Mouse (Mus musculus) embryonic facial prominence, embryonic 11.5 days (tissue): ENCODE measurements around the gene Spz1. TPM values are rescaled to one million over a fixed set of nuclear protein-coding genes. Genes with fewer than 3 reads are reported as not detected.
A peak's percentile ranks its signal among the peaks of the same experiment; 100 is the strongest.

Source experiments
- ATAC-seq: fragments of 200-750 bp; cut with Nextera tagmentation; replicated peaks from 2 replicates; pipeline ENCODE4 v1.8.0; 2017; ENCODE audit warnings: low read depth; ENCODE audit not compliant: insufficient number of reproducible peaks, low FRiP score, low TSS enrichment
- DNase-seq: peaks from one replicate; pipeline ENCODE4 v3.0.0-alpha.2; 2015; ENCODE audit warnings: low spot score
- H3K27ac ChIP-seq: fragments of 300-500 bp; sonication (generic); replicated peaks from 2 replicates; pipeline ENCODE4 v1.5.1; 2014; ENCODE audit warnings: mild to moderate bottlenecking, low read depth, low read length, control low read depth
- H3K27me3 ChIP-seq: fragments of 300-500 bp; sonication (generic); 2 replicates; pipeline ENCODE4 v1.6.1; 2014; ENCODE audit warnings: mild to moderate bottlenecking, low read length, moderate library complexity, mixed read lengths; ENCODE audit not compliant: control insufficient read depth, insufficient read depth
- H3K36me3 ChIP-seq: fragments of 300-500 bp; sonication (generic); replicated peaks from 2 replicates; pipeline ENCODE4 v1.6.1; 2014; ENCODE audit warnings: low read depth, mild to moderate bottlenecking, low read length, moderate library complexity, mixed read lengths; ENCODE audit not compliant: control insufficient read depth, insufficient read depth
- H3K4me1 ChIP-seq: fragments of 300-500 bp; sonication (generic); 2 replicates; pipeline ENCODE4 v1.6.1; 2014; ENCODE audit warnings: low read length, mixed read lengths; ENCODE audit not compliant: control insufficient read depth, insufficient read depth
- H3K4me2 ChIP-seq: fragments of 300-500 bp; sonication (generic); 2 replicates; pipeline ENCODE4 v1.6.1; 2014; ENCODE audit warnings: low read depth, mild to moderate bottlenecking, control low read depth, low read length, moderate library complexity
- H3K4me3 ChIP-seq: fragments of 300-500 bp; sonication (generic); 2 replicates; pipeline ENCODE4 v1.5.1; 2014; ENCODE audit warnings: low read depth, low read length, control low read depth
- H3K9ac ChIP-seq: fragments of 300-500 bp; sonication (generic); replicated peaks from 2 replicates; pipeline ENCODE4 v1.6.1; 2014; ENCODE audit warnings: mild to moderate bottlenecking, control low read depth, low read length
- H3K9me3 ChIP-seq: fragments of 300-500 bp; sonication (generic); replicated peaks from 2 replicates; pipeline ENCODE4 v1.6.1; 2016; ENCODE audit warnings: mild to moderate bottlenecking, low read length, inconsistent platforms, mixed read lengths; ENCODE audit not compliant: control insufficient read depth
- WGBS: fragments of 180-500 bp; shearing (Covaris S2); extraction: QIAGEN DNeasy Blood & Tissue Kit; methylation state at CpG from one replicate; pipeline ENCODE4 v1.1.7; 2014; 5-methylcytosine and 5-hydroxymethylcytosine counted together
- polyA plus RNA-seq: library from polyadenylated mRNA; unstranded; fragments of >200 nt; fragmentation: Nextera tagmentation; extraction: Ambion mirVana; gene quantifications from 2 replicates; pipeline ENCODE4 v1.2.1, GENCODE M21; 2014

Gene Spz1
- polyA plus RNA-seq, 1 experiment from 2014 or later: not detected

DNA sequence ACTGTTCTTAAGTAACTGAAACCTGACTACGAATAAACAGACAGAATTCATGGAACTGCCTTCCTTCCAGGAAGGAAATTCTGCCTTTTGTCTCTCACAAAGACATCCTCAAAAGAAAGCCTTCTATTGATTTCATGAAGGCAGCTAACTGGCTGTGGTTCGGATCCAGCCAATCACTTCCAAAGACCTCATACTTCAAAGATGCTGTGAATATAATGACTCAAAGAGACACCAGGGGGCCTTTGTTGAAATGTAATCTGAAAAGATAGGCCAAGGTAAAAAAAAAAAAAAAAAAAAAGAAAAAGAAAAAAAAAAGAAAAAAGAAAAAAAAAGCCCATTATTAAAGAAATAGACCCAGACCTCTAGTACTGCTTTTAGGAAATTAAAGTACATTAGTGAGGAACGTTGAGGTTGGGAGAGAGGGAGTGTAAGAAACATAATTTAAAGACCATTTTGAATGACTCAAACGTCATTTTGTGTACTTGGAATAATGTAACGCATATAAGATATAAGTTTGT lies 16.4 kb upstream of the Spz1 start:
- no peak overlapping the region for H3K4me3 ChIP-seq
- no peaks in the 10 kb centered on the region for H3K36me3 ChIP-seq
- no peak overlapping the region for H3K9ac ChIP-seq
- H3K4me2 ChIP-seq: no peak overlapping the region
- ATAC-seq: no peak
- H3K9me3 ChIP-seq: no peaks in the 10 kb centered on the region
- H3K27me3 ChIP-seq: no peaks in the 10 kb centered on the region
- WGBS: 68% methylated on average over 5 of the region's 5 CpGs
- DNase-seq: peak; percentile 15
- no peaks in the 10 kb centered on the region; the same call in 1 of the 2 replicates for H3K4me1 ChIP-seq
- H3K27ac ChIP-seq: no peak overlapping the region

DNA sequence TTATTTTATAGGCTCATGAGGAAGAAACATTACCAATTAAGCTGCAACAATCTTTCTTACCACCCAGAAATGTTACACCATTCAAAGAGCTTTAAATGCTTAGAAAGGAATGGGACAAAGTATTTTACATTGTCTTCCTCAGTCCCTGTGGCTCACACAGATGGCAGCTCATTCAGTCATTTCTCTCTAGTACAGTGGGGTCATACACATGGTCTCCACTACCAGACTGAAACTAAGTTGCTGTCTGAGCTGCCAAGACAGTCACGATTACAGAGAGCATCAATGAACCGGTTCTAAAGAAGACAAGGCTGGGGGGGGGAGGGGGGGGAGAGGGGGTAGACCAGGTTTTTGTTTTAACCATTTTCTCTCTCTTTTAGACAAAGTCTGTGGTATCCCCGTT lies 15.3 kb upstream of the Spz1 start:
- no peak overlapping the region for H3K4me3 ChIP-seq
- no peaks in the 10 kb centered on the region for H3K27me3 ChIP-seq
- no peak overlapping the region for H3K9ac ChIP-seq
- no peak overlapping the region for H3K27ac ChIP-seq
- DNase-seq (no peak), ATAC-seq (no peak)
- H3K4me1 ChIP-seq: no peaks in the 10 kb centered on the region; the same call in 1 of the 2 replicates
- H3K36me3 ChIP-seq: no peaks in the 10 kb centered on the region
- WGBS: 57% methylated on average over 3 of the region's 3 CpGs
- H3K9me3 ChIP-seq: no peaks in the 10 kb centered on the region
- no peak overlapping the region for H3K4me2 ChIP-seq

DNA sequence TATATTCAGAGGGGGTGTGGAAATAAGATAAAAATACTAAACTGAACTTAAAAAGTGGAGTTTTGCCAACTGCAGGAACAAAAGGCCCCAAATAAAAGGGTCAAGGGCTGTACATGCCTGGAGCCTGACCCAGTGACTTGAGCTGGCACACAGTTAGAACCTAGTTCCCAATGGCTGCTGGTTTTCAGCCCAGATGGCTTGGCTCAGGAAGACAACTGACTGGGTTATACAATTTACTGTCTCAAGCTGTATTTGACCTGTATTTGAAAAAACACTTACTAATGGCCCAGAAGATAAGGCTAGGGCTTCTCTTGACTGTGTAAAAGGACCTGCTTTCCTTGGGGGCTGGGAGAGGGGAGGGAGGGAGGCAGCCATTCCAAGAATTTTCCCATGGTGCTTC lies 13.3 kb upstream of the Spz1 start:
- Histone ChIP-seq H3K36me3 (no peaks in the 10 kb centered on the region), H3K4me3 (no peak overlapping the region), H3K4me2 (no peak overlapping the region), H3K9me3 (no peaks in the 10 kb centered on the region), H3K27ac (no peak overlapping the region), H3K27me3 (no peaks in the 10 kb centered on the region), H3K4me1 (no peaks in the 10 kb centered on the region; the same call in 1 of the 2 replicates), H3K9ac (no peak overlapping the region)
- DNase-seq (no peak), ATAC-seq (no peak)

DNA sequence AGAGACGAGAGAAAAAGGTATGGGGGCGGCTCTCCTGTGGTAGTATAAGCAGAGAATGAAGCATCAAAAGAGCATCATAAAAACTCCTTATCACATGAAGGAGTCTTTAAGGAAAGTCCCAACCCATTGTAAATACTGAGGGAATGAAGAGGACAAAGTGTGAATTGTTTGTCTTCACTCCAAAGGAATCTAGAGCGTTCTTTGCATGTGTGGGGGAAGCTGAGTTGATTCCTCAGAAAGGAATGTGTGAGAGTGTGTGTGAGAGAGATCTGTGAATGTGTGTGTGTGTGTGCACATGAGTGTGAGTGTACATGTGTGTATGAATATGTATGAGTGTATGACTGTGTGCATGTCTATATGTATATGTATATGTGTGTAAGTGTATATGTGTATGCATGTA lies 12.7 kb upstream of the Spz1 start:
- H3K9ac ChIP-seq: no peak overlapping the region
- DNase-seq: no peak
- H3K4me3 ChIP-seq: no peak overlapping the region
- WGBS: 62% methylated on average over 3 of the region's 3 CpGs
- ATAC-seq: no peak
- H3K4me2 ChIP-seq: no peak overlapping the region
- H3K9me3 ChIP-seq: no peaks in the 10 kb centered on the region
- no peaks in the 10 kb centered on the region for H3K27me3 ChIP-seq
- no peak overlapping the region for H3K27ac ChIP-seq
- no peaks in the 10 kb centered on the region for H3K36me3 ChIP-seq
- H3K4me1 ChIP-seq: no peaks in the 10 kb centered on the region; the same call in 1 of the 2 replicates

DNA sequence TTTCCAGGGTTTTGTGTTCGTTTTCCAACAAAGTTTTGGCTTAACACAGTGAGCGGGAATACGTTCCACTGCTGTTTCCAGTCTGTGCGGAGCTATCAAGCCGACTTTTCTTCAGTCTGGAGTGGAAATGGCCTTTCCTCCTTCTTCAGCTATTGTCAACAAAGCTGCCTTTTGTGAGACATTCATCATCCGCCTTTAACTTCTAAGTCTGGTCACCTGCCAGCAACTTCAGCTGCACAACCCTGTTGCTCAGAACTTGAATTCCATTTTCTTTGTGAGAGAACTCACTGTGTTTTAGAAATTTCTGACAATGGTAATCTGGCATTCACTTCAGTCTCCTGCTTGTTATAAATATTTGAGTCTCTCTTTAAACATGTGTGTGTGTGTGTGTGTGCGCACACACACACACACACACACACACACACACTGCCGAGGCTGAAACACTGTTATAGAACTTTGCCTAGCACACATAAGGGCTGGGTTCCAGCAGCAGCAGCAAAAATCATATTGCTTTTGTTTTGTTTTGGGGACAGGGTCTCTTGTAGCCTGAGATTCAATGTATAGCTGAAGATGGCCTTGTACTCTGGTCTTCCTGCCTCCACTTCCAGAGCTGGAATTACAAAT lies 8.2 kb upstream of the Spz1 start:
- Histone ChIP-seq H3K4me1 (no peaks in the 10 kb centered on the region; the same call in 1 of the 2 replicates), H3K27me3 (no peaks in the 10 kb centered on the region), H3K27ac (no peak overlapping the region), H3K4me3 (no peak overlapping the region), H3K9me3 (no peaks in the 10 kb centered on the region), H3K4me2 (no peak overlapping the region), H3K9ac (no peak overlapping the region), H3K36me3 (no peaks in the 10 kb centered on the region)
- WGBS: 87% methylated on average over 8 of the region's 8 CpGs
- no peak for ATAC-seq
- DNase-seq: no peak

DNA sequence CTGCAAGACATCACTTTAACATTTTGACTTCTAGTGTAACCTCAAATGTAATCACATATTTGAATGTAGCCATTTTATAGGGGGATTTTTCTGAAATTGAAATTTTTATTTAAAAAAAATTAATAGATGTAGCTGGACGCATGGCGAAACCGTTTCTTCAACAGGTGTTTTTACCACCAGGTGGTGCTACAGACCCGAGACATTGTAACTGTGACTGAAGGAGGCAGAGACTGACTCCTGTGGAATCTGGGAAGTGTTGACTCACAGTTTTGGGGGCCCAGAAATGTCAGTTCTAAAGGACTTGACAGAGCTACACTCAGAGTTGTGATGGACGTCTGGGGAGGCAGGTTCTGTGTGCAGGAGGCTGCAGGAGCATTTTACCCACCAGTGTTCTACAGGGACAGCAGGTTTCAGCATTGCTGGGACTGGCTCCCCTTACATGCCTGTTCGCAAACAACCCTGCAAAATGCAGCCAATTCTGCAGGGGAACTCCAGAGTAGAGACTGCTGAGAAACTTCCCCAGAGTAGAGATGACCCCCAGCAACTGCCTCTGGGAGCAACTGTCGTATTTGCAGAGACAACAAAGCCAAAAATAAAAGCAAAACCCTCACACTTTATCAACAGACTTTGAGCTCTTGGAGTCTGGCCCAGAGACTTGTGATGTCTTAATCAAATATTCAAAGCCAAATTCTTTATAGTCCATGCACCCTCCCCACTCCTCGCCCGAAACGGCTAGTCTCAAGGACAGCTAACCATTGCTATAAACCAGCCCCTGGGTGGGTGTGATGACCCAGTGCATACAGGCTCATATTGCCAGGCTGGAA lies 4.5 kb upstream of the Spz1 start:
- H3K4me2 ChIP-seq: no peak overlapping the region
- no peak for ATAC-seq
- H3K4me3 ChIP-seq: no peak overlapping the region
- peak; percentile 84 for DNase-seq
- 41% methylated on average over 10 of the region's 10 CpGs for WGBS
- no peak overlapping the region for H3K27ac ChIP-seq
- no peaks in the 10 kb centered on the region for H3K36me3 ChIP-seq
- no peak overlapping the region for H3K9ac ChIP-seq
- no peaks in the 10 kb centered on the region for H3K27me3 ChIP-seq
- no peaks in the 10 kb centered on the region for H3K4me1 ChIP-seq
- no peaks in the 10 kb centered on the region for H3K9me3 ChIP-seq

DNA sequence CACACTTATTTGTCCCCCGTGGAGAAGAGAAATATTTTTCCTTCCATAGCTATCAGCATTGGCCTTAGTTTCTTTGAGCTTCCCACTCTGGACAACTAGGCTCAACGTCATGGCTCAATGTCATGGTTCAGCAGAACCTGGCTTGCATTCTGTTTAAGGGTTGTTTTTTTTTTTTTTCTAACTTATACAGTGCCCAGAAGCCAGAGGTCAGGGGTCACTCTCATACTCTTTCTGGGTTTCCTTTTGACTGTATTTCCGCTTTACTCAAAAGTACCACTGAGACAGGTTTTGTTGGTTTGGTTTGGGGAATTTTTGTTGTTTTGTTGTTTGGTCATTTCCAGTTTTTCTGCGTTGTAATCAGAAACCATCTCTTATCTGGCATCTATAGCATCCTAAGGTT lies 2.2 kb upstream of the Spz1 start:
- no peak overlapping the region for H3K4me3 ChIP-seq
- H3K4me2 ChIP-seq: no peak overlapping the region
- no peak for DNase-seq
- H3K36me3 ChIP-seq: no peaks in the 10 kb centered on the region
- no peak for ATAC-seq
- H3K4me1 ChIP-seq: no peaks in the 10 kb centered on the region
- no peaks in the 10 kb centered on the region for H3K27me3 ChIP-seq
- H3K9ac ChIP-seq: no peak overlapping the region
- 75% methylated on average over 4 of the region's 4 CpGs for WGBS
- H3K27ac ChIP-seq: no peak overlapping the region
- H3K9me3 ChIP-seq: no peaks in the 10 kb centered on the region

DNA sequence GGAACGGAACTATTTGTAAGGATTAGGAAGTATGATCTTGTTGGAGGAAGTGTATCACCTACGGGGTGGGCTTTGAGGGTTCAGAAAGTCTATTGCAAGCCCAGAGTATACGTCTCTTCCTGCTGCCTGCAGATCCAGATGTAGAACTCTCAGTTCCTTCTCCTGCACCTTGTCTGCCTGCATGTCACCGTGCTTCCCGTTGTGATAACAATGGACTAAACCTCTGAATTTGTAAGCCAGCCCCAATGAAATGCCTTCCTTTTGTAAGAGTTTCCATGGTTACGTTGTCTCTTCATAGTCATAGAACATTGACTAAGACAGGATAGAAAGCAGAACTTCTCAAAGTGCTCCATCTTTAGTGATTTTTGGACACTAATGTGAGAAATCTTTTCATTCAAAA lies 716 bp upstream of the Spz1 start:
- H3K36me3 ChIP-seq: no peaks in the 10 kb centered on the region

More for the DNA sequence above, 716 bp upstream of the Spz1 start:
- no peaks in the 10 kb centered on the region for H3K27me3 ChIP-seq
- no peak overlapping the region for H3K4me3 ChIP-seq
- DNase-seq (no peak), ATAC-seq (no peak)
- H3K4me2 ChIP-seq: no peak overlapping the region
- WGBS: 77% methylated on average over 6 of the region's 6 CpGs
- no peaks in the 10 kb centered on the region for H3K9me3 ChIP-seq
- H3K9ac ChIP-seq: no peak overlapping the region
- no peak overlapping the region for H3K27ac ChIP-seq
- H3K4me1 ChIP-seq: no peaks in the 10 kb centered on the region
